Mouse (Mus musculus) brain, embryonic 14.5 days (tissue): ENCODE measurements around the gene Adsl.

Experiments used
- CTCF ChIP-seq: fragments of 200-500 bp; IDR thresholded peaks from 2 replicates; pipeline ENCODE4 v1.5.1; 2012; ENCODE audit warnings: inconsistent platforms, mild to moderate bottlenecking, moderate library complexity, borderline replicate concordance; ENCODE audit not compliant: insufficient read depth, insufficient read length; ENCODE audit errors: extremely low read depth
- POLR2A ChIP-seq: fragments of 200-500 bp; IDR thresholded peaks from 2 replicates; pipeline ENCODE4 v1.6.1; 2012; ENCODE audit warnings: mild to moderate bottlenecking, inconsistent platforms, borderline replicate concordance; ENCODE audit not compliant: poor library complexity, insufficient read depth, insufficient read length, severe bottlenecking; ENCODE audit errors: extremely low read depth

- TF ChIP-seq CTCF (no peak), POLR2A (no peak)
Observed at GRCm38 (mm10) chr15:81000419-81001138, 52.3 kb downstream of the Adsl start.
